Mouse (Mus musculus) neural tube, postnatal 0 days (tissue): ENCODE data around the gene Prrg1. TPM values are rescaled to one million over a fixed set of nuclear protein-coding genes. Genes with fewer than 3 reads are reported as not detected.

Experiments used
- polyA plus RNA-seq: library from polyadenylated mRNA; unstranded; fragments of >200 nt; fragmentation: Nextera tagmentation; extraction: Ambion mirVana; gene quantifications from 2 replicates; pipeline ENCODE4 v1.2.1, GENCODE M21; 2015

Prrg1 gene
- 4.4 and 5.1 TPM in 2 replicates for polyA plus RNA-seq

DNA sequence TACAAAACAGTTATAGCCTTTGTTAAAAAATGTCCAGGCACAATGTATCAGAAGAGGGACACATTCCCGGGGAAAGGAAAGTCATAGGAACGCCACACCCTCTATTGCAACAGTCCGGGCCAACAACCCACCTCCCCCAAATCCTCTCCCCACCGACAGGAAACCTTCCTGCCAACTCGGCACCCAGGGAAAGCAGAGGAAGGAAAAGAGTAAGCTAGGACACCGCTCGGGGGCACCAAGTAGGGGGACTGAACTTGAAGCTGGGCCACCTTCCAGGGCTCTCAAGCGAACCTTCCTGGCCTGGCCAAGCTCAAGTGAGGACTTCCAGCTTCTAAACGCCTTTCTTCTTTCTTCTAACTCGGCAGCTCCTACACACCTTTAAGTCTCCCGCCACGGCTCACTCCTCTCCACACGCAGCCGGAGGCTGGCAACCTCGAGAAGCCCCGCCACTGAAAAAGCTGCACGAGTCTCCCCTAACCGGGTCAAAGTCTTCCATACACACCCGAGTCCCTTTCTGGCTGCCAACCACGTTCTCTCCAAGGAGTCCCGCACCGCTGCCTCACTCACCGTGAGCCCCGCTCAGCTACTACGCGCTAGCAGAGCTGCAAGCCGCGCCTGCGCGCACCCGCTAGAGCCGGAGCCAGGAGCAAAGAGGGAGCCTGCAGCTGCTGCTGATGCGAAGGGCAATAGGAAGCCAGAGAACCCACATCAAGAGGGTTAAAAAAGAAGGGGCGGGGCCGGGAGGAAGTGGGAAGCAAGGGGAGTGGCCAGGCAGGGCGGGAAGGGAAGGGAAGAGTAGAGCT, at the start of gene Prrg1:
Prrg1 (minus strand) TSS at position 695 of the 803 bp plus-strand sequence.

Other genes starting within 250 kb of the Prrg1 start
- not detected in 2 replicates for gene 4930480E11Rik, start 214.3 kb downstream of the Prrg1 start, polyA plus RNA-seq
- not detected in 2 replicates for gene Fam47c, start 153.9 kb upstream of the Prrg1 start, polyA plus RNA-seq